Mouse (Mus musculus) testis, adult 2 months (tissue): ENCODE results near the gene Dock10.

Source experiments
- CTCF ChIP-seq: fragments of 200-500 bp; IDR thresholded peaks from 2 replicates; pipeline ENCODE4 v1.5.1; 2012; ENCODE audit warnings: low read depth, mild to moderate bottlenecking, inconsistent platforms, low read length, moderate library complexity; ENCODE audit not compliant: control insufficient read depth, insufficient read depth, insufficient replicate concordance
- POLR2A ChIP-seq: fragments of 200-500 bp; IDR thresholded peaks from 2 replicates; pipeline ENCODE4 v1.6.1; 2012; ENCODE audit warnings: low read depth, mild to moderate bottlenecking, inconsistent platforms, low read length, moderate library complexity; ENCODE audit not compliant: control insufficient read depth

DNA sequence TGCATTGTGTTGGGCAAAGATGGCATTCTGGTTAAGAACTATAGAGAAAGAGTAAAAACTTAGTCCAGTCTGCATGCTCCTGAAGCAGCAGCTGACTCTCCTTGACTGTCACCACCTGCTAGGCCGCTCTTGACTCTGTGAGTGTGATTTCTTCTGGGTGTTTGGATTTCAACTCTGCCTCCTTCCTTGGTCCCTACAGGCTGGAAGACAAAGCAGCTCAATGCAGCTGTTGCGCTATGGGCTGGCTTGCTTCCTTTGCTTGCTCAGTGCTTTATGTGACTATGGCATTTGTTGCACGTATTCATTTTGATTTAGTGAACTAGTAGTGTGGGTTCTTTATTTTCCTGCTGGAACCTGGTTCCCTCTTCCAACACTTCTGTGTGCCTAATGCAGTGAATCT is 43.7 kb upstream of the Dock10 start:
- TF ChIP-seq POLR2A (no peak), CTCF (no peak)
